Mouse (Mus musculus): ENCODE results near the gene Phf6. TPM values are rescaled to one million over a fixed set of nuclear protein-coding genes. Genes with fewer than 3 reads are reported as not detected.

The Phf6 gene
- total and polyA plus RNA-seq, 3 experiments: 19.8 to 59.7 (median 29.4) TPM

- Histone ChIP-seq H3K4me2 (ENCODE audit: insufficient read depth, low read depth, poor library complexity, severe bottlenecking) (no peak overlapping the region), H3K4me3 (replicated peaks in 1 of 3; ENCODE audit: low read depth in 2 of 3, low read length in 2 of 3, poor library complexity in 1 of 3) (no peak overlapping the region), H3K79me2 (replicated peaks; ENCODE audit: control insufficient read depth, extremely low read depth, insufficient read depth, poor library complexity, severe bottlenecking) (peaks cover 16% of the 10 kb centered on the region), H3K27ac (ENCODE audit: insufficient read depth, low read depth) (no peak overlapping the region), H3K4me1 (ENCODE audit: control insufficient read depth in 1 of 2, insufficient read depth in 2 of 2) (peaks cover 0 to 13% of the 10 kb centered on the region in 2 experiments; a peak in 2 of 4 replicates), H3K9ac (ENCODE audit: insufficient read depth, low read depth) (no peak overlapping the region), H3K27me3 (replicated peaks) (no peaks in the 10 kb centered on the region), H3K36me3 (replicated peaks in 1 of 2; ENCODE audit: control insufficient read depth in 1 of 2, insufficient read depth in 1 of 2, low read length in 1 of 2) (peaks cover 3 to 6% of the 10 kb centered on the region in 2 experiments), H3K9me3 (replicated peaks; ENCODE audit: low read length) (no peaks in the 10 kb centered on the region)
- DNase-seq (ENCODE audit: extremely low read depth): no peak
- dilution Hi-C loops (cut with MboI; ENCODE audit: extremely low pct_ligation_motif_present, extremely low pct_unique_long_range_greater_than_20kb, low sequenced_read_pairs) (no loop called here), in situ Hi-C loops (cut with MboI; ENCODE audit: low pct_ligation_motif_present, low pct_unique_long_range_greater_than_20kb, low sequenced_read_pairs) (no loop called here)
- TF ChIP-seq CHD1 (IDR thresholded peaks at IDR 0.05; ENCODE audit: low read depth, low read length) (no peak), MAFK (IDR thresholded peaks at IDR 0.05; ENCODE audit: insufficient replicate concordance, low read length) (no peak), JUN (IDR thresholded peaks at IDR 0.05; ENCODE audit: insufficient read depth, low read depth, low read length) (no peak), CHD2 (IDR thresholded peaks at IDR 0.05; ENCODE audit: low read length) (no peak), TBP (conservative IDR thresholded peaks at IDR 0.05; ENCODE audit: low read depth, low read length) (no peak), KAT2A (IDR thresholded peaks at IDR 0.05; ENCODE audit: insufficient replicate concordance, low read length) (no peak), MXI1 (IDR thresholded peaks at IDR 0.05; ENCODE audit: low read depth, low read length) (no peak), PAX5 (IDR thresholded peaks at IDR 0.05; ENCODE audit: low read length) (no peak), GABPA (IDR thresholded peaks at IDR 0.05; ENCODE audit: insufficient replicate concordance, low read depth, low read length) (no peak), NRF1 (IDR thresholded peaks at IDR 0.05; ENCODE audit: low read depth, low read length) (no peak), ZC3H11A (IDR thresholded peaks at IDR 0.05; ENCODE audit: low read depth, low read length) (no peak), ZKSCAN1 (IDR thresholded peaks at IDR 0.05; ENCODE audit: borderline replicate concordance, low read depth, low read length) (no peak), ELF1 (IDR thresholded peaks at IDR 0.05; ENCODE audit: low read depth, low read length) (no peak), NELFE (IDR thresholded peaks at IDR 0.05; ENCODE audit: low read depth, low read length) (no peak), MEF2A (IDR thresholded peaks at IDR 0.05; ENCODE audit: borderline replicate concordance, low read depth, low read length) (no peak), ZNF384 (IDR thresholded peaks at IDR 0.05; ENCODE audit: low read depth, low read length) (peak; percentile 55; the same call in 1 of the 2 replicates), SMC3 (IDR thresholded peaks at IDR 0.05; ENCODE audit: low read depth, low read length) (peak; percentile 59), RAD21 (IDR thresholded peaks at IDR 0.05; ENCODE audit: low read depth, low read length) (peak; percentile 55), RCOR1 (conservative IDR thresholded peaks at IDR 0.05; ENCODE audit: low read depth, low read length) (no peak), HCFC1 (IDR thresholded peaks at IDR 0.05; ENCODE audit: low read depth, low read length) (no peak), UBTF (IDR thresholded peaks at IDR 0.05; ENCODE audit: low read depth, low read length) (no peak), BHLHE40 (IDR thresholded peaks at IDR 0.05; ENCODE audit: low read depth, low read length) (no peak), CTCF (conservative IDR thresholded peaks at IDR 0.05 in 1 of 2, IDR thresholded peaks at IDR 0.05 in 1 of 2; ENCODE audit: low read depth in 2 of 2, low read length in 2 of 2) (peak in 1 of 2 experiments; percentile 64; a peak in 2 of 4 replicates), TCF12 (IDR thresholded peaks at IDR 0.05; ENCODE audit: low read depth, low read length) (no peak), MAX (IDR thresholded peaks at IDR 0.05; ENCODE audit: low read length) (no peak), MAZ (IDR thresholded peaks at IDR 0.05; ENCODE audit: low read depth, low read length) (no peak), USF1 (IDR thresholded peaks at IDR 0.05; ENCODE audit: low read depth, low read length) (no peak)
These were observed 4.5 kb downstream of the Phf6 start for GRCm38 (mm10) chrX:52916516-52916915.
